Mouse (Mus musculus) CD8-positive naive resting alpha-beta T cell, adult 57 days (primary cell): ENCODE measurements around the gene Pop5. TPM values are rescaled to one million over a fixed set of nuclear protein-coding genes. Genes with fewer than 3 reads are reported as not detected.

Source experiments
- total RNA-seq: library from RNA; stranded (reverse); gene quantifications from one replicate; pipeline ENCODE4 v1.2.4, GENCODE M21; 2023

Gene Pop5
- total RNA-seq, result 44.8 TPM

DNA sequence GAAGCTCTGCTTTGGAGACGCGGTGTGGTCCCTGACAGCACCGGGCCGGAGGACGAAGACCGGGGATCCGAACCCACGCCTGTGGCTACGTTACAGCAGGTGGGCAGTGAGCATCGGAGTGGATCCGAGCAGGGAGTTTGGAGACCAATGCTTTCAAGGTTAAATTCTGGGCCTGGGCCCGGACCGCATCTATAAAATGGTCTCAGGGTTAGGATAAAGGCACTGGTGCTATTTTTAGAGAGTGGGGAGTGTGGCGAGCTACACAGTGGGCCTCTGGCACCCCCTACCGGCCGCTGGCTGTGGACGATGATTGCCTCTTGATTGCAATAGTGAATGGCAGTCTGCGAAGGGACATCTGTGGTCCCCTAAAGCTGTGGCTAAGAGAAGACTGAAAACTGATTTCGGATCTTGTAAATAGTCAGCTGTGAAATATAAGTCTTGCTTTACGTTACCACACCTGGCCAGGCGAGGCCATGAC, at the start of gene Pop5:
TSS of gene Pop5 (plus strand) at position 51 of the 478 bp plus-strand sequence.

GRCm38 (mm10) chr5:115193669-115194625, 41.7 kb upstream of the Pop5 start, which contains the start of gene Cabp1:
Gene Cabp1 (minus strand): TSS chr5:115194381.

GRCm38 (mm10) chr5:115272812-115273548, 37.3 kb downstream of the Pop5 start, which contains the start of gene Rnf10:
Gene Rnf10 (minus strand): TSS chr5:115272898.

GRCm38 (mm10) chr5:115279226-115280049, 43.8 kb downstream of the Pop5 start, which contains the start of gene Coq5:
Gene Coq5 (plus strand): TSS chr5:115279666.

Other genes starting within 250 kb of the Pop5 start
- gene Sppl3, start 224.7 kb upstream of the Pop5 start, total RNA-seq, result 63.1 TPM
- gene Gm10401, start 137.5 kb upstream of the Pop5 start, total RNA-seq, result not detected
- 32.1 TPM for gene Acads, start 116.5 kb upstream of the Pop5 start, total RNA-seq
- gene Unc119b, start 100.9 kb upstream of the Pop5 start, total RNA-seq, result 24.4 TPM
- 60.0 TPM for gene Mlec, start 77.7 kb upstream of the Pop5 start, total RNA-seq
- gene Cabp1, start 41.5 kb upstream of the Pop5 start, total RNA-seq, result not detected
- 172 TPM for gene Rnf10, start 37.1 kb downstream of the Pop5 start, total RNA-seq
- gene Coq5, start 43.8 kb downstream of the Pop5 start, total RNA-seq, result 22.0 TPM
- 224 TPM for gene Dynll1, start 65.2 kb downstream of the Pop5 start, total RNA-seq
- 35.6 TPM for gene Srsf9, start 91.3 kb downstream of the Pop5 start, total RNA-seq
- gene Gatc, start 105.3 kb downstream of the Pop5 start, total RNA-seq, result 3.8 TPM
- gene Triap1, start 105.4 kb downstream of the Pop5 start, total RNA-seq, result 14.6 TPM
- 203 TPM for gene Cox6a1, start 113.1 kb downstream of the Pop5 start, total RNA-seq
- not detected for gene Msi1, start 193.8 kb downstream of the Pop5 start, total RNA-seq
- not detected for gene Pla2g1b, start 230.4 kb downstream of the Pop5 start, total RNA-seq
- gene Sirt4, start 248.9 kb downstream of the Pop5 start, total RNA-seq, result 12.0 TPM